Mouse (Mus musculus) liver, embryonic 14.5 days (tissue): ENCODE results near the gene Fblim1. TPM values are rescaled to one million over a fixed set of nuclear protein-coding genes. Genes with fewer than 3 reads are reported as not detected.
"Not testable (repeated sequence)": the region's sequence is repeated elsewhere in the genome, so short reads cannot be mapped to it uniquely, and the experiment has no call there.

Experiments
- ATAC-seq: fragments of 200-750 bp; cut with Nextera tagmentation; 2 replicates; pipeline ENCODE4 v1.8.0; 2017; ENCODE audit warnings: moderate number of reproducible peaks, mild to moderate bottlenecking, moderate library complexity; ENCODE audit not compliant: insufficient read depth
- DNase-seq, 3 experiments: peaks; one replicate each; pipeline ENCODE4 v3.0.0-alpha.2; 2012 to 2013; ENCODE audit warnings: low read depth in 3 of 3, low spot score in 3 of 3
- H3K27ac ChIP-seq: fragments of 300-500 bp; sonication (generic); 2 replicates; pipeline ENCODE4 v1.5.1; 2014; ENCODE audit warnings: moderate library complexity, mild to moderate bottlenecking, control low read depth, inconsistent platforms
- H3K27me3 ChIP-seq: fragments of 300-500 bp; sonication (generic); 2 replicates; pipeline ENCODE4 v1.6.1; 2014; ENCODE audit warnings: mild to moderate bottlenecking, low read length, moderate library complexity; ENCODE audit not compliant: control insufficient read depth, insufficient read depth
- H3K36me3 ChIP-seq: fragments of 300-500 bp; sonication (generic); replicated peaks from 2 replicates; pipeline ENCODE4 v1.6.1; 2014; ENCODE audit warnings: low read depth; ENCODE audit not compliant: control insufficient read depth, insufficient read depth
- H3K4me1 ChIP-seq, 2 experiments: fragments of 200-500 bp in 1 of 2; fragments of 300-500 bp in 1 of 2; sonication (generic) in 1 of 2; replicated peaks; 2 replicates each; pipeline ENCODE4 v1.6.1; 2012 to 2014; ENCODE audit warnings: antibody characterized with exemption in 1 of 2, inconsistent platforms in 1 of 2, low read length in 1 of 2; ENCODE audit not compliant: control insufficient read depth in 2 of 2, insufficient read depth in 2 of 2
- H3K4me2 ChIP-seq: fragments of 300-500 bp; sonication (generic); 2 replicates; pipeline ENCODE4 v1.6.1; 2014; ENCODE audit warnings: low read depth, mild to moderate bottlenecking, control low read depth, moderate library complexity
- H3K4me3 ChIP-seq, 2 experiments: fragments of 200-500 bp in 1 of 2; fragments of 300-500 bp in 1 of 2; sonication (generic) in 1 of 2; 2 replicates each; pipeline ENCODE4 v1.5.1; 2012 to 2014; ENCODE audit warnings: low read depth in 2 of 2, low read length in 2 of 2, mild to moderate bottlenecking in 2 of 2, control low read depth in 1 of 2, inconsistent platforms in 1 of 2, moderate library complexity in 1 of 2; ENCODE audit not compliant: insufficient read depth in 1 of 2
- H3K9ac ChIP-seq: fragments of 300-500 bp; sonication (generic); replicated peaks from 2 replicates; pipeline ENCODE4 v1.6.1; 2014; ENCODE audit warnings: mild to moderate bottlenecking, control low read depth, moderate library complexity
- H3K9me3 ChIP-seq: fragments of 300-500 bp; sonication (generic); 2 replicates; pipeline ENCODE4 v1.6.1; 2016; ENCODE audit warnings: low read length, mixed read lengths; ENCODE audit not compliant: control insufficient read depth
- CTCF ChIP-seq: IDR thresholded peaks from 2 replicates; pipeline ENCODE4 v1.5.1; 2016; ENCODE audit warnings: antibody characterized with exemption, low read depth, control low read depth
- EP300 ChIP-seq: IDR thresholded peaks from 2 replicates; pipeline ENCODE4 v1.6.1; 2016; ENCODE audit warnings: antibody characterized with exemption, low read depth
- WGBS: fragments of 180-500 bp; shearing (Covaris S2); extraction: QIAGEN DNeasy Blood & Tissue Kit; methylation state at CpG from one replicate; pipeline ENCODE4 v1.1.7; 2014; ENCODE audit not compliant: insufficient replicate concordance; 5-methylcytosine and 5-hydroxymethylcytosine counted together
- polyA plus RNA-seq, 2 experiments: library from polyadenylated mRNA; depleted of rRNA in 1 of 2; stranded (reverse) in 1 of 2; unstranded in 1 of 2; fragments of >200 nt; fragmentation: Nextera tagmentation in 1 of 2; extraction: Ambion mirVana in 1 of 2; gene quantifications; 2 replicates each; pipeline versions ENCODE4 v1.2.1 to v1.2.3; 2012 to 2014

Gene Fblim1
- polyA plus RNA-seq, 2 experiments: 0.77 to 1.1 TPM

GRCm38 (mm10) chr4:141559131-141559897 lies 46.6 kb downstream of the Fblim1 start:
- H3K4me3 ChIP-seq: peak overlapping the region; percentile 52 to 67
- under 1% methylated on average over 30 of the region's 30 CpGs for WGBS
- ATAC-seq: peak; percentile 83
- H3K4me1 ChIP-seq: peaks cover 6 to 14% of the 10 kb centered on the region in 2 experiments
- no peaks in the 10 kb centered on the region for H3K36me3 ChIP-seq
- H3K9ac ChIP-seq: peak overlapping the region; percentile 64
- H3K4me2 ChIP-seq: peak overlapping the region; percentile 89
- TF ChIP-seq CTCF (no peak), EP300 (no peak)
- peak overlapping the region; percentile 85 for H3K27ac ChIP-seq
- H3K9me3 ChIP-seq: no peaks in the 10 kb centered on the region
- no peaks in the 10 kb centered on the region for H3K27me3 ChIP-seq
- DNase-seq: peak; percentile 80 to 92 (median 88)

- Histone ChIP-seq H3K9me3 (no peaks in the 10 kb centered on the region), H3K27me3 (no peaks in the 10 kb centered on the region), H3K9ac (peak overlapping the region; percentile 64), H3K27ac (peak overlapping the region; percentile 85), H3K4me3 (peak overlapping the region; percentile 52 to 67), H3K4me1 (peaks cover 6 to 14% of the 10 kb centered on the region in 2 experiments), H3K4me2 (peak overlapping the region; percentile 89), H3K36me3 (no peaks in the 10 kb centered on the region)
- no peak for DNase-seq
- no peak for TF ChIP-seq CTCF
- no peak for TF ChIP-seq EP300
- peak; percentile 54 for ATAC-seq
- WGBS: 15% methylated on average over 16 of the region's 16 CpGs
Measured at GRCm38 (mm10) chr4:141558658-141559057, 47.2 kb downstream of the Fblim1 start.

GRCm38 (mm10) chr4:141556163-141556562 lies 49.7 kb downstream of the Fblim1 start:
- not testable (repeated sequence) for H3K27me3 ChIP-seq, H3K4me2 ChIP-seq, H3K9ac ChIP-seq, H3K9me3 ChIP-seq, H3K4me3 ChIP-seq, H3K36me3 ChIP-seq, ATAC-seq, DNase-seq, H3K27ac ChIP-seq
- WGBS: 85% methylated on average over 5 of the region's 6 CpGs
- H3K4me1 ChIP-seq: peaks cover 12 to 23% of the 10 kb centered on the region in 2 experiments

GRCm38 (mm10) chr4:141554255-141554865 lies 51.5 kb downstream of the Fblim1 start:
- not testable (repeated sequence) for H3K27ac ChIP-seq, H3K9ac ChIP-seq, H3K4me2 ChIP-seq, H3K9me3 ChIP-seq, DNase-seq, H3K4me3 ChIP-seq, H3K27me3 ChIP-seq, H3K36me3 ChIP-seq, ATAC-seq
- peaks cover 12 to 20% of the 10 kb centered on the region in 2 experiments for H3K4me1 ChIP-seq
- WGBS: 77% methylated on average over 7 of the region's 9 CpGs

- no peaks in the 10 kb centered on the region for H3K27me3 ChIP-seq
- DNase-seq (no peak), ATAC-seq (peak; percentile 71)
- peaks cover 7 to 10% of the 10 kb centered on the region in 2 experiments for H3K4me1 ChIP-seq
- no peak overlapping the region for H3K9ac ChIP-seq
- no peak overlapping the region; the same call in 1 of the 2 replicates for H3K4me2 ChIP-seq
- H3K4me3 ChIP-seq: no peak overlapping the region
- H3K9me3 ChIP-seq: no peaks in the 10 kb centered on the region
- TF ChIP-seq CTCF: no peak
- WGBS: 7% methylated on average over 2 of the region's 2 CpGs
- no peak overlapping the region for H3K27ac ChIP-seq
- H3K36me3 ChIP-seq: no peaks in the 10 kb centered on the region
Measured at GRCm38 (mm10) chr4:141552484-141552883, 53.4 kb downstream of the Fblim1 start.
